Mouse (Mus musculus): ENCODE measurements around the gene Prim1.
"Not testable (repeated sequence)": the region's sequence is repeated elsewhere in the genome, so short reads cannot be mapped to it uniquely, and the experiment has no call there.

Gene Prim1

DNA sequence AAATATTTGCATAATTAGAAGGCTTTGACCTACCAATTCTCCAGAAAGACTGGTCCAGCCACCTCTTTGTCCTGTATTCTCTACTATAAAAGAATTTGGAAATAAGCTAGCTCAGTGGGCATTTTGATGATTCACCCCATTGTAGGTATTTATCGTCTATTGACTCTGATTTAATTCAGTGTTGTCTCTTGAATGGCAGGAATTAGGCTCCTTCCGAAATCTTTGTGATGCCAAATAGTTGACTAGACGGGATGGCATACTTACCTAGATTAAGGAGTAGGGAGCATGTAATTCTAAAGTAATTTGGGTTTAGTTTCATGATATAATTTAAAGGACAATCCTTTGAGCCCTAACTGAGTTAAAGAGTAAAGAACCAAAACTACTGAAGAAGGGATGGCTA, 23.0 kb downstream of the Prim1 start:
- no peak for DNase-seq (ENCODE audit: extremely low spot score)

DNA sequence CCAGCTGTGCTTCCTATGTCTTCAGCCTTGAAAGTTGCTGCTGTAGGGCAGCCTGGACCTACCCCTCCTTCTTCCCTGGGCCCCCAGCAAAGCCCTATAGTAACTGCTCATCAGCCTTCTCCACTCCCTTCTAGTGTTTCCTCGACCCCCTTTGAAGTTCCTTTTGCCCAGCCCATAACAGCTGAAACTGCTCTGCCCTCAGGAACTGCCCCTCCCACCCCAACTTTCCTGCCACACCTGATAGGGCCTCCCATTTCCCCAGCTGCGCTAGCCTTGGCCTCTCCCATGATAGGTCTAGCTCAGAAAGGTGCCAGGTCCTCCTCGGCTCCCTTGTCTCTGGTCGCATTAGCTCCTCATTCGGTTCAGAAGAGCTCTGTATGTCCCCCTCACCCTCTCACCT, 24.2 kb downstream of the Prim1 start:
- no peak for DNase-seq (ENCODE audit: extremely low spot score)

DNA sequence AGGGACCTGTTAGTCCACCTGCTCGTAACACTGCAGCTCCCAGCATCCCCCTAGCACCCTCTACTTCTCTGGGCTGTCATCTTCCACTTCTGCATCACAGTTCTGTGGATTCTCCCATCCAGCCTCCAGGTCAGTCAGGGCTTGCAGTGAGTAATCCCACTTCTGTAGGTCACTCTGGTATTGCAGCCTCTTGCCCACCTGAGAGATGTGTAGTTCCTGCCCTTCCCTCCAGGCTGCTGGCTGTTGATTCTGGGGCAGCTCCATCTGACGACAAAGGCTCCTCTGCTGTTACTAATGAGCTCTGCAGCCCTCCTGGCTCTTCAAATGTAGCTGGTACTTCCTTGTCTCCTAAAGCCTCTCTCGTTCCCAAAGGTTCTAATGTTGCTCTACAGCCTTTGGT, 24.9 kb downstream of the Prim1 start:
- no peak for DNase-seq (ENCODE audit: extremely low spot score)

DNA sequence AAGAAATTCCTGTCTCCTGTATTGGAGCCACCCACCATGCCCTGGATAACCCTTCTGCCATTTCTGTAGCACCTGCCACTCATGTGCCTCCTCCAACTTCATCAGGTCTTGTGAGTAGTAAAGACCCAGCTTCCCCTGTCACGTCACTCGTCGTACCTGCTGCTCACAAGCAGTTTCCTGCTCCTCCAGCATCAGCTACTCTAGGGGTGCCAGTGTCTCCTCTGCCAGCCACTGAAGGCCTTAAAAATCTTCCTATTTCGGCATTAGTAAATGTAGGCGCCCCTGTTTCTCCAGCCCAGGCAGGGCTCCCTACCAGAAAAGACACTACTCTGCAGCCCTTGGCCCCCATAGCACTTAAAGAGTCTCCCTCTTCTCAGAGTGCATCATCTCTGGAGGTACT, 25.3 kb downstream of the Prim1 start:
- DNase-seq (ENCODE audit: extremely low spot score): no peak

DNA sequence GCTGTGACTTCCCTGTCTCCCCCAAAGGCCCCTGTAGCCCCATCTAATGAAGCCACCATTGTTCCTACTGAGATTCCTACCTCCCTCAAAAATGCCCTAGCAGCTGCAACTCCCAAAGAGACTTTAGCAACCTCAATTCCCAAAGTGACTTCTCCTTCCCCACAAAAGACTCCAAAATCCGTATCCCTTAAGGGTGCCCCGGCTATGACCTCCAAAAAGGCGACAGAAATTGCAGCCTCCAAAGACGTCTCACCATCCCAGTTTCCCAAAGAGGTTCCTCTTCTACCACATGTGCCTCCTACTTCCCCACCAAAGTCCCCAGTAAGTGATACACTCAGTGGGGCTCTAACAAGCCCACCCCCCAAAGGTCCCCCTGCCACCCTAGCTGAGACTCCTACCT, 26.7 kb downstream of the Prim1 start:
- DNase-seq (ENCODE audit: extremely low spot score): no peak

DNA sequence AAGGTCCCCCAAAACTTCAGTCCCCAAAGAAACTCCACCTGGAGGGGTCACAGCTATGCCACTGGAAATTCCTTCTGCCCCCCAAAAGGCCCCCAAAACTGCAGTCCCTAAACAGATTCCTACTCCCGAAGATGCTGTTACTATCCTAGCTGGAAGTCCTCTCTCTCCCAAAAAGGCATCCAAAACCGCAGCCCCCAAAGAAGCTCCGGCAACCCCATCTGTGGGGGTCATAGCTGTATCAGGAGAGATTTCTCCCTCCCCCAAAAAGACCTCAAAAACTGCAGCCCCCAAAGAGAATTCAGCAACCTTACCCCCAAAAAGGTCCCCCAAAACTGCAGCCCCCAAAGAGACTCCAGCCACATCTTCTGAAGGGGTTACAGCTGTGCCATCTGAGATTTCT, 27.5 kb downstream of the Prim1 start:
- DNase-seq (ENCODE audit: extremely low spot score): no peak

DNA sequence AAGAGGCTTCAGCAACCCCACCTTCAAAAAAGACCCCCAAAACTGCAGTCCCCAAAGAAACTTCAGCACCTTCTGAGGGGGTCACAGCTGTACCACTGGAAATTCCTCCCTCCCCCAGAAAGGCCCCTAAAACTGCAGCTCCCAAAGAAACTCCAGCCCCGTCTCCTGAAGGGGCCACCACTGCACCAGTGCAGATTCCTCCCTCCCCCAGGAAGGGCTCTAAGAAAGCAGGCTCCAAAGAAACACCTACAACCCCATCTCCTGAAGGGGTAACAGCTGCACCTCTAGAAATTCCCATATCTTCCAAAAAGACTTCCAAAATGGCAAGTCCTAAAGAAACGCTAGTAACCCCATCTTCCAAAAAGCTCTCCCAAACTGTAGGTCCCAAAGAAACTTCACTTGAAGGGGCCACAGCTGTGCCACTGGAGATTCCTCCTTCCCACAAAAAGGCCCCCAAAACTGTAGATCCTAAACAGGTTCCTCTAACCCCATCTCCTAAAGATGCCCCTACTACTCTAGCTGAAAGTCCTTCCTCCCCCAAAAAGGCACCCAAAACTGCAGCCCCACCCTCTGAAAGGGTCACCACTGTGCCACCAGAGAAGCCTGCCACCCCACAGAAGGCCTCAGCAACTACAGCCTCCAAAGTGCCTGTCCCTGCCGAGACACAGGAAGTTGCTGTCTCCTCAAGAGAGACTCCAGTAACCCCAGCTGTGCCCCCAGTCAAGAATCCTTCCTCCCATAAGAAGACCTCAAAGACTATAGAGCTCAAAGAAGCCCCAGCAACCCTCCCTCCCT, 28.3 kb downstream of the Prim1 start:
- no peak for DNase-seq (ENCODE audit: extremely low spot score)

DNA sequence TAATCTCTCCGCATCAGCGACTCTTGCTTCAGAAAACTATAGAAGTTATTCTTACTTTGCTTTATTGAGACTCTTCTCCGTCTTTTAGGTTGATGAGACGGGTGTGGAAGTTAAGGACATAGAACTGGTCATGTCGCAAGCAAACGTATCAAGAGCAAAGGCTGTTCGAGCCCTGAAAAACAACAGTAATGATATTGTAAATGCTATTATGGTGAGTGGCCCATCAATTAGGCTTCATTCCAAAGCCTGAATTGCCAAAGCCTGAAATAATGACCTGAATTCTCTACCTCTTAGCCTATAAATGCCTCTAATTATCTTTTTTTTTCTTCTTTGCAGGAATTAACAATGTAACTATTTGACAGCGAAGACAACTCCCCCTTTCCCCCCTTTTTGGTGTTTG, 33.2 kb downstream of the Prim1 start:
- DNase-seq (ENCODE audit: extremely low spot score): no peak

DNA sequence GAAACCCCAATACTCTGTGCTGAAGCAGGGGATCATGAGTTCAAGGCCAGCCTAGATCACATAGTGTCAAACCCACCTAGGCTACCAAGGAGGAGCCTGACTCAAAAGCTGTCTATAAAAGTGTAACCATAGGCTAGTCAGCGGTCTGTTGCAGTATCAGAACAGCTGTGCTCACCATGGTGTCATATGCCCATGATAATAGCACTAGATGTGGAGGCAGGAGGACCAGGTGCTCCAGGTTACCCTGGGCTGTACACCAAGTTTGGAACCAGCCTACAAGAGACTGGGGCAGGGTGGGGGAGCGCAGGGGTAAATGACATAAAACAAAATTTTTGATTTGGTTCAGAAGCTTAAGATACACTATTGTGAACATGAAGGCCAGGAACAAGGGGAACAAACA, 34.8 kb downstream of the Prim1 start:
- DNase-seq (ENCODE audit: extremely low spot score): no peak

DNA sequence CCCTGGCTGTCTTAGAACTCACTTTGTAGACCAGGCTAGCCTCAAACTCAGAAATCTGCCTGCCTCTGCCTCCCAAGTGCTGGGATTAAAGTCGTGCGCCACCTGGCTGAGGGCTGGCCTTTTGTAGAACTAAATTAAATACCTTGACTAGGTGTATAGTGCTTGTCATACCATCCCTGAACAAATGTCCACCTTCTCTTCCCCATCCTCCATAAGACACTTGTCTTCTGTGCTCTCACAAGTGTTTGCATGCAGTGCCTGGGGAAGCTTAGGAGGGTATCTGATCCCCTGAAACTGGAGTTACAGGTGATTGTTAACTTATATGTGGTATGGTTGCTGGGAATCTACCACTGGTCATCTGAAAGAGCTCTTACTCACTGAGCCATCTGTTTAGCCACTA, 35.4 kb downstream of the Prim1 start:
- no peak for DNase-seq (ENCODE audit: extremely low spot score)

DNA sequence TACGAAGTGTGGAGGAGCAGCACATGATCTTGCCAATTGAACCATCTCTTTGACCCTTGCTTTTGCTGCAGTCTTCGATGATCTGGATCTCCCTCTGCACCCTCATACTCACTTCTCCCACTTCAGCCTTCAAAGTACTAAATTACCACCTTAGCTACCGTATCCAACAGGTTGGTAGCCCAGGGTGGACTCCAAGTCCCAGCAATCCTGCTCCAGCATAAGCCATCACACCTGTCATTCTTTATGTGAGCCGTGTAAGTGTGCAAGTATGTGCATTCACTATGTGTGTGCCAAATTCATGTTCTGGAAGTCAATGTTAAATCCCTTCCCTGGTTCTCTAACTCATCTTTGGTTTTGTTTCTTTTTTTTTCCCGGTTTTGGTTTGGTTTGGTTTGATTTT, 36.6 kb downstream of the Prim1 start:
- DNase-seq (ENCODE audit: extremely low spot score): no peak

DNA sequence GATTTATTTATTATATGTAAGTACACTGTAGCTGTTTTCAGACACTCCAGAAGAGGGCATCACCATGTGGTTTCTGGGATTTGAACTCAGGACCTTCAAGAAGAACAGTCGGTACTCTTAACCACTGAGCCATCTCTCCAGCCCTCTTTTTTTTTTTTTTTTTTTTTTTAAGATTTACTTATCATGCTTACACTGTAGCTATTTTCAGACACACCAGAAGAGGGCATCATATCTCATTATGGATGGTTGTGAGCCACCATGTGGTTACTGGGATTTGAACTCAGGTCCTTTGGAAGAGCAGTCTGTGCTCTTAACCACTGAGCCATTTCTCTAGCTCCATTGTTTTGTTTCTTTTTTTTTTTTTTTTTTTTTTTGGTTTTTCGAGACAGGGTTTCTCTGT, 37.2 kb downstream of the Prim1 start:
- DNase-seq (ENCODE audit: extremely low spot score): not testable (repeated sequence)

DNA sequence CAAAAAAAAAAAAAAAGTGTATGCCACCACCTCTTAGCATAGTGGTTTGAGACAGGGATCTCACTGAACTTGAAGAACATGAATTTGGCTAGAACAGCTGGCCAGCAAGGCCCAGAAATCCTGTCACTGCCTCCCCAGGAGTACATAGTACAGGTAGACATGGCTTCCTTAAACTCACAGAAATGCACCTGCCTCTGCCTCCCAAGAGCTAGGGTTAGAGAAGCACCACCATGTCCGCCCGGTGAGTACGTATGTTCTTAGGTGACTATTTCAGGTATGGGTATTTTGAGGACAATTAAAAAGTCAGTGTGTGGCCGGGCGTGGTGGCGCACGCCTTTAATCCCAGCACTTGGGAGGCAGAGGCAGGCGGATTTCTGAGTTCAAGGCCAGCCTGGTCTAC, 38.0 kb downstream of the Prim1 start:
- no peak for DNase-seq (ENCODE audit: extremely low spot score)

DNA sequence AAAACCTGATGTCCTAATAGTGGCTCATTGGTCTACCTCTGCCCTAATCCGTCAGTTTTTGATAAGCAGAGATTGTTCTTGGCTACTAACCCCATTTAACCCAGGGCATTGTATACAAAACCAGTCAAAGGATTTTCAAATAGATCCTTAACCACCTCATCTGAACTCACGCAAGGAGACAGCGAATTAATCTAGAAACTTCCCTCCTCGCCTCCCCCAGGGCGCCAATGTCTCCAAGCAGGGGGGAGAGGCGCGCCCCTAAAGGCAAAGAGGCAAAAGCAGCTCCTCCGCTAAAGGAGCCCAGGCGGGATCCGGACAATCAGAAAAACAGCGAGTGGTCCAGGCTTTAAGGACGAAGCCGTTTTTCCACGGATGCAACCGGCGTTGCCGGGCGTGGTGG, 43.2 kb downstream of the Prim1 start:
- DNase-seq (ENCODE audit: extremely low spot score): no peak

DNA sequence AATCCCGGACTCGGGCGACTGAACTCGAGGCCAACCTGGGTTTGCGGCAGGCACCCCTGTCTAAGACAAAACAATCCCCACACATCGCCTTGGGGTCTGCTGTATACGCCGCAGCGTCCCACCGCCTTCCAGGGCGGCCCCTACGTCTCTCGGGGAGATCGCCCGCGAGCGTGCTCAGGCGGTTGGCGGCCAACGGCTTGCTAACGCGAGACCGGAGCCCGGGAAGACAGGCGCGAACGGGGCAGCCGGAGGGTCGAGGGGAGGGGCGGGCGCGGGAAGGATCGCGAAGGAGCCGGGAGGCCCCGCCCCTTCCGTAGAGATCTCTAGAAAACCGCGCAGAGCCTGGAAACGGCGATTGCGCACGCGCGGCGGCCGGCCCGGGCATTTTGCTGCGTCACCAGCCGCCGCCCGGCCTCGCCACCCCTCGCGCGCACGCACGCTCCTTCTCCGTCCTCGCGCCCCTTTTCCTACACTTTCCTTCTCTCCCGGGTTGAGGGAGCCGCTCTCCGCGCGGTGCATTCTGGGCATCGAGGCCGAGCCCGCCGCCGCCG, 43.7 kb downstream of the Prim1 start, which contains the start of gene Ptges3:
Gene Ptges3, plus strand, starts transcription at position 354 of the 551 bp plus-strand sequence.
- DNase-seq (ENCODE audit: extremely low spot score): peak; percentile 98

DNA sequence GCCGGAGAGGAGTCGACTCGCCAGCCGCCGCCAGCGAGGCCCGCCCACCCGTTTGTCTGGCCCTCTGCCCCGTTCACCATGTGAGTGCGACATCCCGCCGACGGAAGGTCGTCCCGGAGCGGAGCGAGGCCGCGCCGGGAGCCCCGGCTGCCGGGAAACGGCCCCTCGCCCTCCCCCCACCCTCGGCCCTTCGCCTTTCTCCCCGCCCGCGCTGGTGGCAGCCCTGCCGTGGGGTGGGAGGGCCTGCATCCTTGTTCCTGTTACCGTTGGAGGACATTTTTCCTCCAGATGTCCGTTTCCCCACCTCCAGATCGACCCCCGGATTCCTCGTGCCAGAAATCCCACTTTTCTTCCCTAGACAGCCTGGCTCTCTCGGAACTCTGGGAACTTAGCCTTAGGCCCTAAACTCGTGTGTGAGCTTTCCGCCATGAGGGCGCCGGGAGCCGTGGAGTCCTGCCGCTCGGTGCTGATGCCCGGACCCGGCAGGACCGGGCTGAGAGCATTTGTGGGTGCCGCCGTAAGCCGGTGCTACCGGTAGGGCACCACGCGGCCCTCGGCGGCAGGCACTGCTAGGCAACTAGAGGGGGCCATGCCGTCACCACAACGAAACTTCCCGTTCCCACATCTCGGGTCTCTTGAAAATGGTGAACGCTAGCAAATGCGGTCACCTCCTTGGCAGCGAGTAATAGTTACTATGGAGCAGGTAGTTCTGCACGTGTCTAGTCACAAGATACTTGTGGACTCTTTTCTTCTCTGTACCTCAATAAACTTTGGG, 44.4 kb downstream of the Prim1 start:
- peak; percentile 58 for DNase-seq (ENCODE audit: extremely low spot score)

DNA sequence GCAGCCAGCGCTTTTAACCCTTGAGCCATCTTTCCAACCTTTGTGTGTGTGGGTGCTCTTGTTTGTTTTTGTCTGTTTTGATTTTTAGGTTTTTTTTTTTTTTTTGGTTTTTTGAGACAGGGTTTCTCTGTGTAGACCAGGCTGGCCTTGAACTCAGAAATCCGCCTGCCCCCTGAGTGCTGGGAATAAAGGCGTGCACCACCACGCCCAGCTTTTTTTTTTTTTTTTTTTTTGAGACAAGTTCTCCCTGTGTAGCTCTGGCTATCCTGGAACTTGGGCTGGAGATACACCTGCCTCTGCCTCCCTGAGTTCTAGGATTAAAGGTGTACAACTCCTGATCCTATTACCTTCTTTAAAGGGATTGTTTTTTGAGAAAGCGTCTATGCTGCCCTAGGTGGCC, 46.1 kb downstream of the Prim1 start:
- DNase-seq (ENCODE audit: extremely low spot score): no peak

DNA sequence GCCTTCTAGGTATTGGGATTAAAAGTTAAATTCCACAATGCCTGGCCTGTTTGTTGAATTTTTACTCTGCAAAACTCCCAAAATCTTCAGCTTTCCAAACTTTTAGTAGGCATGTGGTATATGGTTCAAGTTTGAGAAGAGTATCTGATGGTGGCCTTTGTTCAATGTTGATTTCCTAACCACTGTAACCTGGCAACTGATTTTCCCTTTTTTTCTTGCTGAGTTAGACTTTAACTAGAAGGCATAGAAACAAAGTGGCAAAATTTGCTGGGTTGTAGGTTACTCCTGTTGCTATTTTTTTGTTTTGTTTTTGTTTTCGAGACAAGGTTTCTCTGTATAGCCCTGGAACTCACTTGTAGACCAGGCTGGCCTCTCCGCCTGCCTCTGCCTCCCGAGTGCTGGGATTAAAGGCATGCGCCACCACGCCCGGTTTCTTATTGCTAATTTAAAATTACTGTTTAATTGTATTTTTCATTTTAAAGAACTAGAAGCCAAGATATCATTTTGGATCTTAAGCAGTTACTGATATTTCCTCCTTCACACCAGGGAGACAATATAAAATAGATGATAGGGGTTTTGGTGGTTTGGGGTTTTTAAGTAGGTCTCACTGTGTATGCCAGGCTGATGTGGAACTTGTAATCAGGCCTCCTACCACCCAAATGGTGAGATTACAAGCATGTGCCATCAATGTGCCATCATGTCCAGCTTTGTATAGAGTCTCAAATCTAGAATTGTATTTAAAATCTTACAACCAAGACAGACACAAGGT, 47.4 kb downstream of the Prim1 start:
- DNase-seq (ENCODE audit: extremely low spot score): no peak

DNA sequence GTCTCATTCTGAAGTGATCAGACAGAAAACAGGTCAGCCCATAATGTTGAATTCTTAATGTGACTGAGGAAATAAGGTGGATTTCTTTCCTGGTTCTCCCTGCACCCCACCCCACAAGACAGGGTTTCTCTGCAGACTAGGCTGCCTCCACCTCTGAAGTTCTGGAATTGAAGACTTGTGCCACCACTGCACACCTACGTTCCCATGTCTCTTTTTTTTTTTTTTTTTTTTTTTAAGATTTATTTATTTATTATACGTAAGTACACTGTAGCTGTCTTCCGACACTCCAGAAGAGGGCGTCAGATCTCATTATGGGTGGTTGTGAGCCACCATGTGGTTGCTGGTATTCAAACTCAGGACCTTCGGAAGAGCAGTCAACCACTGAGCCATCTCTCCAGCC, 51.1 kb downstream of the Prim1 start:
- DNase-seq (ENCODE audit: extremely low spot score): no peak

DNA sequence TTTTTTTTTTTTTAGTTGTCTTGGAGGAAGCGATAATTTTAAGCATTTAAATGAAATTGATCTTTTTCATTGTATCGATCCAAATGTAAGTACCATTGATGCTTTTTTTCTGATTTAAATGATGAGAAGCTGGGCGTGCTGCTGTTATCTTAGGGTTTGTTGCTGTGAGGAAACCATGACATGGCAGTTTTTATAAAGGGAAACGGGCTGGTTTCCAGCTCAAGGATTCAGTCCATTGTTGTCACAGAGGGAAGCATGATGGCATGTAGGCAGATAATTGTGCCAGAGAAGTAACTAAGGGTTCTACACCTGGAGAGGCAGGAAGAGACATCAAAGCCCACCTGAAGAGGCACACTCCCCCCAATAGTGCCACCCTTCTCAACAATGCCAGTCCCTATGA, 54.2 kb downstream of the Prim1 start:
- no peak for DNase-seq (ENCODE audit: extremely low spot score)

DNA sequence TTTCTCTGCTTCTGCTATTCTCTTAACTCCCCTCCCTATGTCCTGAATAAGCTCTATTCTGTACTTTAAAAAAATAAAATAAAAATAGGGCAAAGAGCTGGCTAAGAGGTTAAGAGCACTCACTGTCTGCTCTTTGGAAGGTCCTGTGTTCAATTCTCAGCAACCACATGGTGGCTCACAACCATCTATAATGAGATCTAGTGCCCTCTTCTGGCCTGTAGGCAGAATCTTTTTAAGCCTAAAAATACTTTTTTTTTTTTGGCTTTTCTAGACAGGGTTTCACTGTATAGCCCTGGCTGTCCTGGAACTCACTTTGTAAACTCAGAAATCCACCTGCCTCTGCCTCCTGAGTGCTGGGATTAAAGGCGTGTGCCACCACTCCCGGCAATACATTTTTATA, 55.5 kb downstream of the Prim1 start:
- not testable (repeated sequence) for DNase-seq (ENCODE audit: extremely low spot score)

DNA sequence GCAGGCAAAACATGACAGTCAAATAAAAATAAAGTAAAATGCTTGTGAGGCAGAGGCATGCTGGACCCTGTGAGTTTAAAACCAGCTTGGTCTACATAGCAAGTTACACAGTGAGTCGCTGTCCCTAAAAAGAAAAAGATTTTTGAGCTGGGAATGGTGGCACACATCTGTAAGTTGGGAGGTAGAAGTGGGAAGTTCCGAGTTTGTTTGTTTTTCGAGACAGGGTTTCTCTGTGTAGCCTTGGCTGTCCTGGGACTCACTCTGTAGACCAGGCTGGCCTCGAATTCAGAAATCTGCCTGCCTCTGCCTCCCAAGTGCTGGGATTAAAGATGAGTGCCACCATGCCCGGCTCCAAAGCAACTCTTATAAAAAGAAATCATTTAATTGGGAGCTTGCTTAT, 63.3 kb downstream of the Prim1 start:
- DNase-seq (ENCODE audit: extremely low spot score): not testable (repeated sequence)
